Mouse (Mus musculus) adrenal gland, postnatal 25 days (tissue): Measurements from ENCODE around the gene Krtap9-3. TPM values are rescaled to one million over a fixed set of nuclear protein-coding genes. Genes with fewer than 3 reads are reported as not detected.
"Not testable (repeated sequence)": the region's sequence is repeated elsewhere in the genome, so short reads cannot be mapped to it uniquely, and the experiment has no call there.

ENCODE experiments used
- DNase-seq: peaks from one replicate; pipeline ENCODE4 v3.0.0; 2021; ENCODE audit warnings: mixed read lengths
- long read RNA-seq: library from polyadenylated mRNA; stranded (forward); transcript quantifications from one replicate; pipeline ENCODE4 v2.0.0, GENCODE M21; 2021
- total RNA-seq: library from RNA; stranded (reverse); gene quantifications from 2 replicates; pipeline ENCODE4 v1.2.3, GENCODE M21; 2021

The Krtap9-3 gene
- total RNA-seq: not detected in 2 replicates
- long read RNA-seq: 0 reads

DNA sequence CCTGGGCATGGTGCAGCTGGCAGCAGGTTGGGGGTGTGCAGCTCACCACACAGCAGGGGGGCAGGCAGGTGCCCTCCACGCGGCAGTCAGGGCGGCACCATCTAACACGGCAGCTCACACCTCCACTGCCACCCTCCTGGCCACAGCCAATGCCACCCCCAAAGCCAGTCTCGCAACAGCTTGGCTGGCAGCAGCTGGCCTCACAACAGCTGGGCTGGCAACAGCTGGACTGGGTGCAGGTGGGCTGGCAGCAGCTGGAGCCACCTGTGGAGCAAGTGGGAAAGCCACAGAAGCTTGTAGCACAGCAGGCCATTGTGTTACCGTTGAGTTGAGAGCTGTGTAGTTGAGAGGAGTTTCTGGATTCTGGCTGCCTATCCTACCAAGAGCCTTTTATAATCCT lies at the start of gene Krtap9-3:
Krtap9-3 (minus strand) TSS at position 364 of the 400 bp plus-strand sequence.
- not testable (repeated sequence) for DNase-seq

- DNase-seq: no peak
Observed at GRCm38 (mm10) chr11:99646444-99646843, 48.5 kb upstream of the Krtap9-3 start.

DNA sequence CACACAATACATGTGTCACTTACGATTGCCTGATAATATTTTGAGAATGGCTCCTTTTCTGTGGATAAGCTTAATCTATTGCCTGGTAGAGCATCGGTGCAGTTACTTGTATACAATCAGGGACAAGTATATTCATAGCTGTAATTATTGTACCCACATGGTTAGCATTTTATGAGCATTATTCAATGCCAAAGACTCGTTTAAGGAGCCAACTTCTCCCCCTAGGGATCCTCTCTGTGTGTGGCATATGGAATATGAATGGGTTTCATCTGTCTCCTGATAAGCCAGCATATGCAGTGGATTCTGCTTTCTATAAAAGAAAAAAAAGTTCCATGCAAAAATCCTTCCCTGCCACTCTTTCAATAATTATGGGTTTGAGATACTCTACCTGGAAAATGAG lies 46.4 kb upstream of the Krtap9-3 start:
- no peak for DNase-seq

DNA sequence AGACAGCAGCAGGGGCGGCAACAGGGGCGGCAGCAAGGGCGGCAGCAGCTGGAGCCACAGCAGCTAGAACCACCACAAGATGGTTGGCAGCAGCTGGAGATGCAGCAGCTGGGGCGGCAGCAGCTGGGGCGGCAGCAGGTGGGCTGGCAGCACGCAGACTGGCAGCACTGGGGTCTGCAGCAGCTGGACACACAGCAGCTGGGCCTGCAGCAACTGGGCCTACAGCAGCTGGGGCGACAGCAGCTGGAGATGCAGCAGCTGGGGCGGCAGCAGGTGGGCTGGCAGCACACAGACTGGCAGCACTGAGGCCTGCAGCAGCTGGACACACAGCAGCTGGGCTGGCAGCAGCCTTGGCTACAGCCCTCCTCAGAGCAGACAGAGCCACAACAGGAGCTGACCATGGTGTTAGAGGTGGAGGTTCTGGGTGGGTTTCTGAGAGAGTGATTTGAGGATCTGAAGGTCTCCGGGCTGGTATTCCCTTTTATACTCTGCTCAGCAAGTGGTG lies 45.8 kb upstream of the Krtap9-3 start, which contains the start of gene Krtap4-7:
Krtap4-7 (minus strand) TSS at position 455 of the 505 bp plus-strand sequence.
- DNase-seq: not testable (repeated sequence)

GRCm38 (mm10) chr11:99640926-99641325 lies 43.0 kb upstream of the Krtap9-3 start:
- no peak for DNase-seq

- DNase-seq: no peak
Observed at GRCm38 (mm10) chr11:99637086-99637485, 39.2 kb upstream of the Krtap9-3 start.

GRCm38 (mm10) chr11:99634653-99635134 lies 36.8 kb upstream of the Krtap9-3 start, which contains the start of gene Krtap4-2:
TSS of gene Krtap4-2 (minus strand) at chr11:99635084.
- DNase-seq: no peak

DNA sequence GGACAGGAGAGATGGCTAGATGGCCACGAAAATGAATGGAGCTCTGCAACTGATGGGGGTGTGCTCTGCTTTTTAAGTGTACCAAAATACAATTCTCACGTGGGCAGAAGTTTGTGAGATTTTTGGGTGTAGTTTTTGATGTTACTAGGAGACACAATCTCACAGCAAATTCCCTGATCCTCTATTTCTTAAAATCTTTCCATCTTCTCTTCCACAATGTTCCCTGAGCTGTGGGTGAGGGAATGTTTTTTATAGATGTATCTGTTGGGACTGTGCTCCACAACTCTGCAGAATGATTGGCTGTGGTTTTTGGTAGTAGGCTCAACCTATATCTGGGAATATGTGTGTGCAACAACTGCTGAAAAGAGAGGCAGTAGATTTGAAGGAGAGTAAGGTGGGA lies 35.4 kb upstream of the Krtap9-3 start:
- DNase-seq: no peak

DNA sequence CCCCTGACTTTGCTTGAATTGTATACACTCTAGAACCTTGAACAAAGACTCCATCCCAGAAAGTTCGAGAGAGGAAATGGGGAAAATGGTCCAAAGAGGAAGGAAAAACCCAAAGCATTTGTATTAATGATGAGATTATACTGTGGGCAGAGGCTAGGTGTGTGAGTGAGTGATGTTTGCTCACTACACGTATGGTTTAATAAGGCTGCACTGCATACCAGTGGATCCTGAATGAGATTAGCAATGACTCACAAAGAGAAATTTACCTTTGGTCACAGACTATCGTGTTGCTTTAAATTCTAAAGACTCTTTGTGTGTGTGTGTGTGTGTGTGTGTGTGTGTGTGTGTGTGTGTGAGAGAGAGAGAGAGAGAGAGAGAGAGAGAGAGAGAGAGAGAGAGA lies 33.0 kb upstream of the Krtap9-3 start:
- no peak for DNase-seq

DNA sequence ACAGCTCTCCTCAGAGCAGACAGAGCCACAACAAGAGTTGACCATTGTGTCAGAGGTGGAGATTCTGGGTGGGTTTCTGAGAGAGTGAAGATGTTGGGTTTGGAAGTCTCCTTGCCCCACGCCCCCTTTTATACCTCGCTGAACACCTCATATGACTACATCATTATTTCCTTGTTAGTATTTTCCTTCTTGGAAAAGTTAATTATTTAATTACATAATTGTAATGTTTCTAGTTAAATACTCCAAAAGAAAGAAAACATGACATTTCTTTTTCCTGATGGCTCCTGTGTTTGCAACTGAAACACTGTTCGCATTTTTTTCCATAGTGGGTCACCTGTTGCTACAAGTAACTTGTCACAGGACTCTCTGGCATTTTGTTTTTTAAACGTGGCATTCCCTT lies 30.2 kb upstream of the Krtap9-3 start, which contains the start of gene Krtap4-1:
Krtap4-1 (minus strand) TSS at position 101 of the 400 bp plus-strand sequence.
- no peak for DNase-seq

- DNase-seq: no peak
Observed at GRCm38 (mm10) chr11:99620335-99620734, 22.4 kb upstream of the Krtap9-3 start, which contains the start of gene Gm11562. TSS of gene Gm11562 (minus strand) at chr11:99620435.

GRCm38 (mm10) chr11:99614796-99615363 lies 17.0 kb upstream of the Krtap9-3 start, which contains the start of gene Krtap2-4:
TSS of gene Krtap2-4 (minus strand) at chr11:99614846.
- DNase-seq: no peak

- DNase-seq: not testable (repeated sequence)
Observed at GRCm38 (mm10) chr11:99610089-99610488, 12.2 kb upstream of the Krtap9-3 start, which contains the start of gene Gm11937. TSS of gene Gm11937 (minus strand) at chr11:99610189.

GRCm38 (mm10) chr11:99609126-99609525 lies 11.2 kb upstream of the Krtap9-3 start:
- no peak for DNase-seq

DNA sequence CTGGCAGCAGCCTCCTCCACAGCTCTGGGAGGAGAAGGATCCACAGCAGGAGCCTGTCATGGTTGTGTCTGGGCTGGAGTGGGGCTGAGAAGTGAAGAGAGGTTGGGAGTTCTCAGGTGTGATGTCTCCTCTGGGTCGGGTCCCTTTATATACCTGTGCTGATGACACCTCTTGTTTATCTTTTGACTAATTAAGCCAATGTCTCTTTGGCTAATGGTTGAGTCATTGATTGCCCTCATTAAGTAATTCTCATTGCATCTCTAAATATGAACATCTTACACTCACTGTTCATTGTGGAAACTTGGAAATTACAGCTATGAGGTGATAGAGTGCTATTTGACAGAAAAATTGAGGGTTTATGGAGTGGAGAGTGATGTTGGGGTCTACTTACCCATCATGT lies 5.3 kb upstream of the Krtap9-3 start, which contains the start of gene Gm11938:
Gm11938 (minus strand) TSS at position 101 of the 400 bp plus-strand sequence.
- not testable (repeated sequence) for DNase-seq

- DNase-seq: no peak
Observed at GRCm38 (mm10) chr11:99590981-99591380, 6.9 kb downstream of the Krtap9-3 start, which contains the start of gene Krtap1-3. TSS of gene Krtap1-3 (minus strand) at chr11:99591339.

DNA sequence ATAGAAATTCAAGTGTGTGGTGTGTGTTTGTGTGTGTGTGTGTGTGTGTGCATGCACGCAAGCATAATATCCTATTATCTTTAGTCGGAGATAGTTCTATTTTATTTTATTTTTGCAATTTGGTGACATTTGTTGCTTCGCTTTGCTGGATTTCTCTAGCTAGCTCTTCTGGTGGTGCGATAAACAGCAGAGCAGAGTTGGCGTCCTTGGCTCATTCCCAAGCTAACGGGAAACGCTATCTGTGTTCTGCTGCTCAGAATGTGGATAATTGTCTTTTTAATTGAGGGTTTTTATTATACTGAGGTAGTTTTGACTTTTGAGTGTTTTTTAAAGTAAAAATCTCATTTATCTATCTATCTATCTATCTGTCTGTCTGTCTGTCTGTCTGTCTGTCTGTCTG lies 12.8 kb downstream of the Krtap9-3 start:
- DNase-seq: no peak

- no peak for DNase-seq
Observed at GRCm38 (mm10) chr11:99583245-99583704, 14.6 kb downstream of the Krtap9-3 start, which contains the start of gene Krtap1-4. TSS of gene Krtap1-4 (minus strand) at chr11:99583654.

- DNase-seq: no peak
Observed at GRCm38 (mm10) chr11:99581564-99581963, 16.3 kb downstream of the Krtap9-3 start.

GRCm38 (mm10) chr11:99581051-99581450 lies 16.9 kb downstream of the Krtap9-3 start:
- no peak for DNase-seq

- no peak for DNase-seq
Observed at GRCm38 (mm10) chr11:99580636-99581035, 17.3 kb downstream of the Krtap9-3 start, which contains the start of gene Krtap1-5. TSS of gene Krtap1-5 (minus strand) at chr11:99581016.

- DNase-seq: peak; percentile 72
Observed at GRCm38 (mm10) chr11:99574106-99574505, 23.8 kb downstream of the Krtap9-3 start.

DNA sequence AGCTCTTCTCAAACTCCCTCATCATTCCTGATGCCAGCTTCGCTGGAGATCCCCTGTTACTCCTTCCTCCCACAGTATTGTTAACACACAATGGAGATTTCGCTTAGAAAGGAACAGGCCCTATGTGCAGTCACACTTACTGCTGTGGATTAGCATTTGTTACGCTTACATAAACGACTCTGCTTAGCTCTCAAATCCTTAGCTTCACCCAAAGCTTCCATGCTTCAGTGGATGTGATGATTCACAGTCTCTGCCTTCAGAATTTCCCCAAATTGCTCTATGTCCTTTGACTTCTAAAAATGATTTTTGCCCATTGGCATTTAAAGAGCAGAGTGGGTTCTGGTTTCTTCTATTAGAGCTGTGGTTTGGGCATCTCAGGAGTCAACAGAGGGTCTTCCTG lies 24.7 kb downstream of the Krtap9-3 start:
- no peak for DNase-seq
